In the genomic region with DNA sequence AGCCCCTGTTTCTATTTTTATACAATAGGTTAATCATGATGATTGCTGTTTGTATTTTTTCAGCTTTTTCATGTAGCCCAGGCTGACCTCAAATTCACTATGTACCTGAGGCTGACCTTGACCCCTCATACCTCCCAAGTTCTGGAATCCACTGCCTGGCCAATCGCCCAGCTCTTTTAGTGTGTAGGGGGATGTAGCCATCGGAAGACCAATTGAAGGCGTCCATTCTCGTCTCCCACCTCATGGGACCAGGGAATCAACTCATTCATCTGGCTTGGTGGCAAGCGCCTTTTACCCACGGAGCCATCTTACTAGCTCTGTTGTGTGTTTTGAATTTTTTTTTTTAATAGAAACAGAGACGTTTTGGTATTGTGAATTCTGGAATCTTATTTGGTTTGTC, we compare ENCODE assay signal across 34 mouse cellular contexts.
"Had no signal": no experiment of that assay in that cellular context is flagged by ENCODE, and none has a peak within 500 bp of the region (broad histone marks: within the 10 kb centered on the region; RNA-seq: fewer than 3 reads in every experiment).

No protein-coding gene starts in this region.

- H3K4me1 ChIP-seq: heart, embryonic 10.5 days; heart, embryonic 12.5 days; heart, embryonic 13.5 days; heart, embryonic 15.5 days; hindbrain, embryonic 10.5 days; hindbrain, embryonic 12.5 days; hindbrain, embryonic 13.5 days; hindbrain, embryonic 15.5 days; intestine, embryonic 15.5 days; kidney, embryonic 15.5 days had no signal

- DNase-seq: heart, postnatal 10 days; heart, postnatal 14 days; heart, postnatal 4 days; kidney, adult 11 months; kidney, adult 18-20 months; kidney, adult 2 months; kidney, adult 8-10 months; kidney, adult 9 months; kidney, postnatal 10 days; kidney, postnatal 14 days; kidney, postnatal 25 days; kidney, postnatal 36 days; kidney, postnatal 4 days; layer of hippocampus, adult 9-11 months; layer of hippocampus, postnatal 36 days had no signal

- H3K27me3 ChIP-seq: heart, embryonic 12.5 days; heart, embryonic 13.5 days; heart, embryonic 15.5 days; hindbrain, embryonic 12.5 days; hindbrain, embryonic 13.5 days; hindbrain, embryonic 15.5 days; intestine, embryonic 15.5 days; kidney, embryonic 15.5 days had no signal

- ATAC-seq: hindbrain, embryonic 16.5 days; hindbrain, postnatal 0 days; inflammation-experienced regulatory T-cells, adult 6 months; intestine, embryonic 15.5 days; intestine, embryonic 16.5 days; intestine, postnatal 0 days had no signal

- H3K4me3 ChIP-seq: heart, embryonic 10.5 days; heart, embryonic 12.5 days; heart, embryonic 13.5 days; heart, embryonic 15.5 days; hindbrain, embryonic 10.5 days; hindbrain, embryonic 12.5 days; hindbrain, embryonic 13.5 days; hindbrain, embryonic 15.5 days; intestine, embryonic 15.5 days; kidney, embryonic 15.5 days; layer of hippocampus, adult 2 months had no signal

- H3K9ac ChIP-seq: heart, embryonic 12.5 days; heart, embryonic 13.5 days; heart, embryonic 15.5 days; hindbrain, embryonic 12.5 days; hindbrain, embryonic 13.5 days; hindbrain, embryonic 14.5 days; hindbrain, embryonic 15.5 days; intestine, embryonic 15.5 days; kidney, embryonic 15.5 days had no signal

- H3K27ac ChIP-seq: heart, embryonic 10.5 days; heart, embryonic 13.5 days; heart, embryonic 15.5 days; hindbrain, embryonic 10.5 days; hindbrain, embryonic 12.5 days; hindbrain, embryonic 13.5 days; hindbrain, embryonic 14.5 days; hindbrain, embryonic 15.5 days; hindbrain, postnatal 0 days; intestine, embryonic 15.5 days; kidney, embryonic 15.5 days; kidney, postnatal 0 days; layer of hippocampus, adult 2 months had no signal

- H3K4me2 ChIP-seq: heart, embryonic 11.5 days; heart, embryonic 12.5 days; heart, embryonic 13.5 days; heart, embryonic 15.5 days; hindbrain, embryonic 12.5 days; hindbrain, embryonic 13.5 days; hindbrain, embryonic 14.5 days; hindbrain, embryonic 15.5 days; intestine, embryonic 15.5 days; kidney, embryonic 15.5 days had no signal

- H3K9me3 ChIP-seq: heart, embryonic 10.5 days; heart, embryonic 12.5 days; heart, embryonic 13.5 days; heart, embryonic 15.5 days; hindbrain, embryonic 10.5 days; hindbrain, embryonic 12.5 days; hindbrain, embryonic 13.5 days; hindbrain, embryonic 15.5 days; intestine, embryonic 15.5 days; kidney, embryonic 15.5 days had no signal
